ENCODE assay signal across 8 mouse cellular contexts in the genomic region with DNA sequence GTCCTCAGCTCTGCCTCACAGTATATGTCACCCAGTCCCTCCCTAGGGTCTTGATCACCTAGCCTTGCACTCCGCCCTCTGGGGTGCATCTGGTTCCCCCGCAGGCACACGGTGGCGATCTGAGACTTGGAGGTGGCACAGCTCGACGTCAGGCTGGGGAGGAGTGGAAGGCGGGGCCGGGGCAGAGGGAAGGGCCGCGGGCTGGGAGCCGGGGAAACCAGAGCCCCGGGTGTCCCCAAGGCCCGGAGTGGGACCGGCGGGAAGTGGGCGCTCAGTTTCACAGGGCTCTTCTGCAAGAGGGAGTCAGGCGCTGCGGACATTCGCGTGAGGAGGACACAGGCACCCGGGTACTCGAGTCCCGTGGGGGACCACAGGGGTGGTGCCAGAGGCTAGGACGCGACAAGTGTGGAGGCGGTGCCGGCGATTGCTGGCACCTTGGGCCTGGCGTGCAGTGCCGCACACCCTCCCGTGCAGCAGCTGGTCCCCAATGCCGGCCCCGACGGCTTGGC. TPM values are rescaled to one million over a fixed set of nuclear protein-coding genes. Genes with fewer than 3 reads are reported as not detected.
DNase-seq lines count a peak whose midpoint lies in the region; ATAC-seq and TF ChIP-seq lines count a peak whose summit lies in the region.

No protein-coding gene starts in this region.

- H3K4me2 ChIP-seq in embryonic facial prominence, embryonic 13.5 days = peak overlapping the region; percentile 60
- peak overlapping the region; percentile 85 for H3K4me2 ChIP-seq in heart, embryonic 12.5 days
- H3K4me2 ChIP-seq in lung, postnatal 0 days (replicated peaks; ENCODE audit: low read depth, low read length) = peak overlapping the region; percentile 71

- TF ChIP-seq CTCF in lung, postnatal 0 days (IDR thresholded peaks at IDR 0.05) = peak; percentile 38; the same call in 1 of the 2 replicates
- no peak for TF ChIP-seq CTCF in small intestine, adult 2 months (IDR thresholded peaks at IDR 0.05; ENCODE audit: extremely low read depth, insufficient read length, insufficient replicate concordance, low read depth, low read length)

- TF ChIP-seq EP300 in lung, postnatal 0 days (IDR thresholded peaks at IDR 0.05) = no peak

- peaks cover 34% of the 10 kb centered on the region for H3K4me1 ChIP-seq in embryonic facial prominence, embryonic 13.5 days
- peaks cover 54% of the 10 kb centered on the region for H3K4me1 ChIP-seq in heart, embryonic 12.5 days (replicated peaks)
- H3K4me1 ChIP-seq in lung, postnatal 0 days (ENCODE audit: insufficient read depth, low read depth, low read length) = peaks cover 14% of the 10 kb centered on the region
- H3K4me1 ChIP-seq in small intestine, adult 2 months (ENCODE audit: control insufficient read depth, insufficient read depth, insufficient read length, low read length) = peaks cover 13% of the 10 kb centered on the region

- H3K9ac ChIP-seq in embryonic facial prominence, embryonic 13.5 days = peak overlapping the region; percentile 68
- peak overlapping the region; percentile 71 for H3K9ac ChIP-seq in heart, embryonic 12.5 days
- H3K9ac ChIP-seq in lung, postnatal 0 days (replicated peaks; ENCODE audit: low read depth) = peak overlapping the region; percentile 36

- H3K27ac ChIP-seq in embryonic facial prominence, embryonic 13.5 days = no peak overlapping the region
- H3K27ac ChIP-seq in heart, embryonic 12.5 days (ENCODE audit: poor library complexity, severe bottlenecking) = peak overlapping the region; percentile 1; the same call in 1 of the 2 replicates
- H3K27ac ChIP-seq in lung, postnatal 0 days (ENCODE audit: low read length) = no peak overlapping the region
- no peak overlapping the region for H3K27ac ChIP-seq in small intestine, adult 2 months (ENCODE audit: insufficient read depth, low read depth, low read length)

- TF ChIP-seq POLR2A in small intestine, adult 2 months (IDR thresholded peaks at IDR 0.05; ENCODE audit: low read depth, low read length) = no peak

- no peak for DNase-seq in frontal cortex, postnatal 10 days (ENCODE audit: low spot score in 2 of 2)
- peak; percentile 55 for DNase-seq in kidney, adult 9 months
- peak; percentile 73 for DNase-seq in lung, postnatal 0 days (ENCODE audit: low spot score)
- no peak for DNase-seq in adipocyte (ENCODE audit: low spot score)

- 7% methylated on average over 34 of the region's 34 CpGs for WGBS in embryonic facial prominence, embryonic 13.5 days
- 5% methylated on average over 34 of the region's 34 CpGs for WGBS in heart, embryonic 12.5 days
- 12% methylated on average over 32 of the region's 34 CpGs for WGBS in lung, postnatal 0 days
- 4% methylated on average over 31 of the region's 34 CpGs for WGBS in small intestine, adult 2 months

- H3K4me3 ChIP-seq in embryonic facial prominence, embryonic 13.5 days = peak overlapping the region; percentile 38
- peak overlapping the region; percentile 57 for H3K4me3 ChIP-seq in heart, embryonic 12.5 days
- peak overlapping the region; percentile 44 for H3K4me3 ChIP-seq in lung, postnatal 0 days (ENCODE audit: low read depth, low read length)
- H3K4me3 ChIP-seq in small intestine, adult 2 months (ENCODE audit: low read depth, low read length) = peak overlapping the region; percentile 59

- H3K27me3 ChIP-seq in embryonic facial prominence, embryonic 13.5 days = peaks cover 47% of the 10 kb centered on the region
- H3K27me3 ChIP-seq in heart, embryonic 12.5 days (replicated peaks) = 0 out of 2 replicates have a peak, but pooled peaks cover 12% of the 10 kb centered on the region
- no peaks in the 10 kb centered on the region for H3K27me3 ChIP-seq in lung, postnatal 0 days (replicated peaks; ENCODE audit: insufficient read depth, low read length)
- no peaks in the 10 kb centered on the region for H3K27me3 ChIP-seq in small intestine, adult 2 months (ENCODE audit: control insufficient read depth, insufficient read depth, low read length)

- no peaks in the 10 kb centered on the region for H3K36me3 ChIP-seq in embryonic facial prominence, embryonic 13.5 days
- no peaks in the 10 kb centered on the region for H3K36me3 ChIP-seq in heart, embryonic 12.5 days
- no peaks in the 10 kb centered on the region for H3K36me3 ChIP-seq in lung, postnatal 0 days (ENCODE audit: insufficient read depth, low read length)
- no peaks in the 10 kb centered on the region for H3K36me3 ChIP-seq in small intestine, adult 2 months (ENCODE audit: control insufficient read depth, insufficient read depth, low read length)

- H3K9me3 ChIP-seq in embryonic facial prominence, embryonic 13.5 days = no peaks in the 10 kb centered on the region
- H3K9me3 ChIP-seq in heart, embryonic 12.5 days (replicated peaks) = no peaks in the 10 kb centered on the region
- no peaks in the 10 kb centered on the region for H3K9me3 ChIP-seq in lung, postnatal 0 days (ENCODE audit: low read length)

- 0 out of 2 replicates have a peak, but pooled peaks have one; percentile 56 for ATAC-seq in frontal cortex, adult (ENCODE audit: low TSS enrichment)
- ATAC-seq in embryonic facial prominence, embryonic 13.5 days (ENCODE audit: insufficient number of reproducible peaks, insufficient read depth, low FRiP score, low TSS enrichment, low read depth) = no peak
- peak; percentile 50; the same call in 1 of the 2 replicates for ATAC-seq in heart, embryonic 12.5 days (ENCODE audit: insufficient number of reproducible peaks, low FRiP score)
- ATAC-seq in lung, postnatal 0 days = peak; percentile 83

RNA-seq across cellular contexts. Expression of a gene that starts 18.4 kb away (rescaled TPM):
- 4.9 and 6.1 TPM in 2 replicates for polyA plus RNA-seq in embryonic facial prominence, embryonic 13.5 days (2015; fragmentation: Nextera tagmentation; extraction: Ambion mirVana)
- 10.1 and 10.2 TPM in 2 replicates for polyA plus RNA-seq in heart, embryonic 12.5 days (2016; fragmentation: Nextera tagmentation; extraction: Ambion mirVana)
- 3.9 and 4.7 TPM in 2 replicates for polyA plus RNA-seq in lung, postnatal 0 days (2015; fragmentation: Nextera tagmentation; extraction: Ambion mirVana)
- polyA plus RNA-seq in small intestine, adult 2 months (2012; rRNA removed) = 5.1 and 7.1 TPM in 2 replicates

RNA-seq across cellular contexts. Expression of a gene that starts 34.2 kb away (rescaled TPM):
- 328 and 359 TPM in 2 replicates for polyA plus RNA-seq in embryonic facial prominence, embryonic 13.5 days (2015; fragmentation: Nextera tagmentation; extraction: Ambion mirVana)
- polyA plus RNA-seq in heart, embryonic 12.5 days (2016; fragmentation: Nextera tagmentation; extraction: Ambion mirVana) = 232 and 241 TPM in 2 replicates
- 165 and 171 TPM in 2 replicates for polyA plus RNA-seq in lung, postnatal 0 days (2015; fragmentation: Nextera tagmentation; extraction: Ambion mirVana)
- polyA plus RNA-seq in small intestine, adult 2 months (2012; rRNA removed) = 14.4 and 24.9 TPM in 2 replicates

RNA-seq across cellular contexts. Expression of a gene that starts 52.9 kb away (rescaled TPM):
- polyA plus RNA-seq in embryonic facial prominence, embryonic 13.5 days (2015; fragmentation: Nextera tagmentation; extraction: Ambion mirVana) = 14.1 and 14.4 TPM in 2 replicates
- polyA plus RNA-seq in heart, embryonic 12.5 days (2016; fragmentation: Nextera tagmentation; extraction: Ambion mirVana) = 15.3 and 17.5 TPM in 2 replicates
- 10.9 and 12.5 TPM in 2 replicates for polyA plus RNA-seq in lung, postnatal 0 days (2015; fragmentation: Nextera tagmentation; extraction: Ambion mirVana)
- 16.3 and 31.2 TPM in 2 replicates for polyA plus RNA-seq in small intestine, adult 2 months (2012; rRNA removed)

RNA-seq across cellular contexts. Expression of a gene that starts 55.2 kb away (rescaled TPM):
- polyA plus RNA-seq in embryonic facial prominence, embryonic 13.5 days (2015; fragmentation: Nextera tagmentation; extraction: Ambion mirVana) = 65.2 and 70.7 TPM in 2 replicates
- polyA plus RNA-seq in heart, embryonic 12.5 days (2016; fragmentation: Nextera tagmentation; extraction: Ambion mirVana) = 46.7 and 49.6 TPM in 2 replicates
- 44.7 and 45.9 TPM in 2 replicates for polyA plus RNA-seq in lung, postnatal 0 days (2015; fragmentation: Nextera tagmentation; extraction: Ambion mirVana)
- polyA plus RNA-seq in small intestine, adult 2 months (2012; rRNA removed) = 56.6 and 103 TPM in 2 replicates

Comparison
In these comparisons a context has a peak if more than half of its experiments do, and no peak if none do; other contexts are left out.
1. DNase-seq: peak in kidney, adult 9 months (single experiment) and lung, postnatal 0 days (single experiment); none in frontal cortex, postnatal 10 days (0 of 2) and adipocyte (single experiment).
2. Peak in every context shown above with its lines, with median percentiles within 50 percentile points of each other: H3K4me2 ChIP-seq, H3K4me3 ChIP-seq and H3K9ac ChIP-seq.